Mouse (Mus musculus) C2C12 (cell line): Measurements from ENCODE around the gene 9930021J03Rik.

Experiments
- CEBPB ChIP-seq: IDR thresholded peaks from one replicate; pipeline ENCODE4 v1.6.1; 2011; ENCODE audit warnings: low read depth, mild to moderate bottlenecking, control low read depth, moderate library complexity
- CTCF ChIP-seq: IDR thresholded peaks from one replicate; pipeline ENCODE4 v1.5.1; 2011; ENCODE audit not compliant: control insufficient read depth, insufficient read depth, insufficient read length
- FOSL1 ChIP-seq: IDR thresholded peaks from one replicate; pipeline ENCODE4 v1.8.0; 2011; ENCODE audit warnings: mild to moderate bottlenecking, low read length; ENCODE audit not compliant: poor library complexity, insufficient read depth, severe bottlenecking
- MAX ChIP-seq: IDR thresholded peaks from one replicate; pipeline ENCODE4 v1.6.1; 2011; ENCODE audit warnings: mild to moderate bottlenecking, control low read depth
- MYOD1 ChIP-seq: IDR thresholded peaks from one replicate; pipeline ENCODE4 v1.6.1; 2011; ENCODE audit warnings: low read depth; ENCODE audit not compliant: control insufficient read depth, insufficient read length
- MYOG ChIP-seq: IDR thresholded peaks from one replicate; pipeline ENCODE4 v1.6.1; 2011; ENCODE audit not compliant: control insufficient read depth, insufficient read length; ENCODE audit errors: extremely low read depth
- USF1 ChIP-seq: IDR thresholded peaks from one replicate; pipeline ENCODE4 v1.6.1; 2011; ENCODE audit warnings: low read depth, mild to moderate bottlenecking, control low read depth, moderate library complexity

DNA sequence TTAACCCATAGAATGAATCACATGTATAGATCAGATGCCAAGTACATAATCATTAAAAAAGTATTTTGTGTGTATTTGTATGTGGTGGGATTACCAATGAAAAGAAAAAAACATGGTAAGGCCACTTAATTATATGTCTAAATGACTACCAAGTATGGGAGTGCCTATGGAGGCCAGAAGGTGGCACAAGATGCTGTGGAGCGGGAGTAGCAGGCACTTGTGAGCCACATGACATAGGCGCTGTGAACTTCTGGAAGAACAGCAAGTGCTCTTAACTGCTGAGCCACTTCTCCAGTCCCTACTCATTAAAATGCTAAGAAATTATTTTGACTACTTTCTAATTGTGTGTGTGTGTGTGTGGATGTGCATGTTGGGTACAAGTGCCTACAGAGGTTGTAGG is 66.2 kb downstream of the 9930021J03Rik start:
- TF ChIP-seq CTCF (no peak), USF1 (no peak), CEBPB (no peak), FOSL1 (no peak), MYOD1 (no peak), MAX (no peak), MYOG (no peak)
